Mouse (Mus musculus): ENCODE data around the gene Sds. TPM values are rescaled to one million over a fixed set of nuclear protein-coding genes. Genes with fewer than 3 reads are reported as not detected.

Sds gene
- polyA plus RNA-seq, 1 experiment from 2014 or later = 0.14 TPM

- DNase-seq (ENCODE audit: low spot score) = no peak
Observed at GRCm38 (mm10) chr5:120439887-120440670, 36.2 kb upstream of the Sds start.

GRCm38 (mm10) chr5:120440733-120441132 is 35.6 kb upstream of the Sds start:
- DNase-seq (ENCODE audit: low spot score) = peak; percentile 80

GRCm38 (mm10) chr5:120447305-120447704 is 29.0 kb upstream of the Sds start:
- no peak for DNase-seq (ENCODE audit: low spot score)

- no peak for DNase-seq (ENCODE audit: low spot score)
Observed at GRCm38 (mm10) chr5:120454756-120455337, 21.5 kb upstream of the Sds start.

- no peak for DNase-seq (ENCODE audit: low spot score)
Observed at GRCm38 (mm10) chr5:120456253-120456652, 20.1 kb upstream of the Sds start.

- no peak for DNase-seq (ENCODE audit: low spot score)
Observed at GRCm38 (mm10) chr5:120456841-120457554, 19.3 kb upstream of the Sds start.

GRCm38 (mm10) chr5:120457628-120458027 is 18.7 kb upstream of the Sds start:
- DNase-seq (ENCODE audit: low spot score) = peak; percentile 69

GRCm38 (mm10) chr5:120459133-120459532 is 17.2 kb upstream of the Sds start:
- DNase-seq (ENCODE audit: low spot score) = no peak

GRCm38 (mm10) chr5:120461902-120462301 is 14.4 kb upstream of the Sds start:
- no peak for DNase-seq (ENCODE audit: low spot score)

- no peak for DNase-seq (ENCODE audit: low spot score)
Observed at GRCm38 (mm10) chr5:120464321-120464720, 12.0 kb upstream of the Sds start.

- peak; percentile 42 for DNase-seq (ENCODE audit: low spot score)
Observed at GRCm38 (mm10) chr5:120465062-120465461, 11.3 kb upstream of the Sds start.

GRCm38 (mm10) chr5:120465860-120466259 is 10.5 kb upstream of the Sds start:
- DNase-seq (ENCODE audit: low spot score) = no peak

GRCm38 (mm10) chr5:120467026-120467425 is 9.3 kb upstream of the Sds start:
- no peak for DNase-seq (ENCODE audit: low spot score)

- no peak for DNase-seq (ENCODE audit: low spot score)
Observed at GRCm38 (mm10) chr5:120468336-120468735, 8.0 kb upstream of the Sds start.

GRCm38 (mm10) chr5:120468830-120469229 is 7.5 kb upstream of the Sds start:
- no peak for DNase-seq (ENCODE audit: low spot score)

GRCm38 (mm10) chr5:120471538-120471937 is 4.8 kb upstream of the Sds start:
- DNase-seq (ENCODE audit: low spot score) = no peak

- no peak for DNase-seq (ENCODE audit: low spot score)
Observed at GRCm38 (mm10) chr5:120472770-120473169, 3.6 kb upstream of the Sds start, which contains the start of gene Sdsl. Gene Sdsl (minus strand): TSS chr5:120472810.

- no peak for DNase-seq (ENCODE audit: low spot score)
Observed at GRCm38 (mm10) chr5:120473361-120473760, 3.0 kb upstream of the Sds start.

- no peak for DNase-seq (ENCODE audit: low spot score)
Observed at GRCm38 (mm10) chr5:120475861-120476260, 465 bp upstream of the Sds start.

- DNase-seq (ENCODE audit: low spot score) = no peak
Observed at GRCm38 (mm10) chr5:120477993-120478392, 1.7 kb downstream of the Sds start.

- no peak for DNase-seq (ENCODE audit: low spot score)
Observed at GRCm38 (mm10) chr5:120479538-120479937, 3.2 kb downstream of the Sds start.

GRCm38 (mm10) chr5:120481205-120481604 is 4.9 kb downstream of the Sds start:
- no peak for DNase-seq (ENCODE audit: low spot score)

All from thymus, postnatal 0 days (tissue).